Mouse (Mus musculus) intestine, postnatal 0 days (tissue): Measurements from ENCODE around the gene Sept1. TPM values are rescaled to one million over a fixed set of nuclear protein-coding genes. Genes with fewer than 3 reads are reported as not detected.
"Not testable (repeated sequence)": the region's sequence is repeated elsewhere in the genome, so short reads cannot be mapped to it uniquely, and the experiment has no call there.

Source experiments
- ATAC-seq: fragments of 200-750 bp; cut with Nextera tagmentation; 2 replicates; pipeline ENCODE4 v1.8.0; 2017; ENCODE audit warnings: mild to moderate bottlenecking, moderate TSS enrichment, moderate library complexity
- H3K27ac ChIP-seq: fragments of 300-500 bp; sonication (generic); 2 replicates; pipeline ENCODE4 v1.5.1; 2014; ENCODE audit warnings: mild to moderate bottlenecking, low read depth, low read length, moderate library complexity
- H3K27me3 ChIP-seq: fragments of 300-500 bp; sonication (generic); replicated peaks from 2 replicates; pipeline ENCODE4 v1.6.1; 2014; ENCODE audit warnings: low read length, mixed read lengths; ENCODE audit not compliant: control insufficient read depth, insufficient read depth
- H3K36me3 ChIP-seq: fragments of 300-500 bp; sonication (generic); 2 replicates; pipeline ENCODE4 v1.6.1; 2014; ENCODE audit warnings: mild to moderate bottlenecking, moderate library complexity; ENCODE audit not compliant: control insufficient read depth, insufficient read depth
- H3K4me1 ChIP-seq: fragments of 300-500 bp; sonication (generic); replicated peaks from 2 replicates; pipeline ENCODE4 v1.6.1; 2014; ENCODE audit warnings: antibody characterized with exemption, low read length, mixed read lengths; ENCODE audit not compliant: control insufficient read depth, insufficient read depth
- H3K4me2 ChIP-seq: fragments of 300-500 bp; sonication (generic); replicated peaks from 2 replicates; pipeline ENCODE4 v1.6.1; 2014; ENCODE audit warnings: low read depth, mild to moderate bottlenecking, moderate library complexity
- H3K4me3 ChIP-seq: fragments of 300-500 bp; sonication (generic); 2 replicates; pipeline ENCODE4 v1.5.1; 2014; ENCODE audit warnings: low read depth, low read length
- H3K9ac ChIP-seq: fragments of 300-500 bp; sonication (generic); 2 replicates; pipeline ENCODE4 v1.6.1; 2014; ENCODE audit warnings: mild to moderate bottlenecking, low read depth, low read length
- H3K9me3 ChIP-seq: fragments of 300-500 bp; sonication (generic); 2 replicates; pipeline ENCODE4 v1.6.1; 2016; ENCODE audit warnings: mixed run types; ENCODE audit not compliant: control insufficient read depth
- CTCF ChIP-seq: sonication (generic); IDR thresholded peaks from 2 replicates; pipeline ENCODE4 v1.5.1; 2016; ENCODE audit warnings: low read depth, mild to moderate bottlenecking, control low read depth, antibody characterized with exemption, moderate library complexity
- WGBS: fragments of 180-500 bp; shearing (Covaris S2); extraction: QIAGEN DNeasy Blood & Tissue Kit; methylation state at CpG from one replicate; pipeline ENCODE4 v1.1.7; 2014; 5-methylcytosine and 5-hydroxymethylcytosine counted together
- polyA plus RNA-seq: library from polyadenylated mRNA; unstranded; fragments of >200 nt; fragmentation: Nextera tagmentation; extraction: Ambion mirVana; gene quantifications from 2 replicates; pipeline ENCODE4 v1.2.1, GENCODE M21; 2015

Gene Sept1
- polyA plus RNA-seq, 1 experiment from 2014 or later, result 6.6 TPM

DNA sequence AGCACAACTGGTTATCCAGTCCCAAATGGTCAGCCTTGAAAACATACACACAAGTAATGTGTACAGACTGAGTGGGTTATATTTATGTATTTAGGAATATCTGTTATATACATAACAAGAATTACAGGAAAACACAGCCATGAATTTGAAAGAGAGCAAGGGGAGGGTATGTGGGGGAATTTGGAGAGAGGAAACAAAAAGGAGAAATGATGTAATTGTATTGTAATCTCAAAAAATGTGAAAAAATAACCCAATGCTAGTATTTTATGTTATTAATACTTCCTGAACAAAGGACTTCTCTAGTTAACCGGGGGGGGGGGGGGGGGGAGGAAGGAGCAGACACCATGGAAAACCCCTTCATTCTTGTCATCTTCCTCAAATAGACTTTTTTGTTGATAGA, 48.2 kb downstream of the Sept1 start:
- Histone ChIP-seq H3K9ac (no peak overlapping the region), H3K9me3 (no peaks in the 10 kb centered on the region), H3K4me1 (no peaks in the 10 kb centered on the region), H3K36me3 (no peaks in the 10 kb centered on the region), H3K27me3 (no peaks in the 10 kb centered on the region), H3K4me2 (no peak overlapping the region), H3K4me3 (no peak overlapping the region), H3K27ac (no peak overlapping the region)
- TF ChIP-seq CTCF, result no peak
- WGBS, result no CpG with 5 or more reads among the region's 1 CpGs
- ATAC-seq, result no peak

- no peaks in the 10 kb centered on the region for H3K4me1 ChIP-seq
- ATAC-seq, result peak; percentile 88
- no peaks in the 10 kb centered on the region for H3K36me3 ChIP-seq
- TF ChIP-seq CTCF, result peak; percentile 74
- WGBS, result 55% methylated on average over 6 of the region's 6 CpGs
- H3K9me3 ChIP-seq, result no peaks in the 10 kb centered on the region
- H3K27ac ChIP-seq, result no peak overlapping the region
- H3K4me3 ChIP-seq, result no peak overlapping the region
- no peaks in the 10 kb centered on the region for H3K27me3 ChIP-seq
- H3K4me2 ChIP-seq, result no peak overlapping the region
- H3K9ac ChIP-seq, result no peak overlapping the region
Observed at GRCm38 (mm10) chr7:127183828-127184227, 49.1 kb downstream of the Sept1 start.

DNA sequence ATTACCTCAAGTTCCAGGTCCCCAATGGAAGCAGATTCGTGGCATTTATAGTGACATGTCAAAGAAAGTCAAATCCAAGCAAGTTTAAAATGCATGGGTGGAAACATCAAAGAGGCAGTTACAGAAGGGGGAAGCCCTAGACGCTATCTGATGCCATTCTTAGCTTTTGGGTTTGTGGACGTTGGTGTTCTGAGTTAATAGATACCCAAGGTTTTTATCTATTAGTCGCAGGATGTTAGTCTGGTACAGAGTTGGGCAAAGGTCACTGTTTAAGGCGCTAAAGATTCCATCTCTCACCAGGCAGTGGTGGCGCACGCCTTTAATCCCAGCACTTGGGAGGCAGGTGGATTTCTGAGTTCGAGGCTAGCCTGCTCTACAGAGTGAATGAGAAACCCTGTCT, 49.6 kb downstream of the Sept1 start:
- Histone ChIP-seq H3K27ac (no peak overlapping the region), H3K27me3 (no peaks in the 10 kb centered on the region), H3K9ac (no peak overlapping the region), H3K36me3 (no peaks in the 10 kb centered on the region), H3K4me1 (no peaks in the 10 kb centered on the region), H3K4me3 (no peak overlapping the region), H3K4me2 (no peak overlapping the region), H3K9me3 (no peaks in the 10 kb centered on the region)
- 42% methylated on average over 8 of the region's 8 CpGs for WGBS
- no peak for TF ChIP-seq CTCF
- ATAC-seq, result peak; percentile 58; the same call in 1 of the 2 replicates

GRCm38 (mm10) chr7:127181724-127182123, 51.2 kb downstream of the Sept1 start:
- not testable (repeated sequence) for H3K27me3 ChIP-seq, H3K36me3 ChIP-seq, ATAC-seq, H3K27ac ChIP-seq, H3K9me3 ChIP-seq, H3K4me1 ChIP-seq, H3K9ac ChIP-seq, H3K4me3 ChIP-seq, H3K4me2 ChIP-seq
- WGBS, result 43% methylated on average over 3 of the region's 3 CpGs
- TF ChIP-seq CTCF, result 0 out of 2 replicates have a peak, but pooled peaks have one; percentile 23

DNA sequence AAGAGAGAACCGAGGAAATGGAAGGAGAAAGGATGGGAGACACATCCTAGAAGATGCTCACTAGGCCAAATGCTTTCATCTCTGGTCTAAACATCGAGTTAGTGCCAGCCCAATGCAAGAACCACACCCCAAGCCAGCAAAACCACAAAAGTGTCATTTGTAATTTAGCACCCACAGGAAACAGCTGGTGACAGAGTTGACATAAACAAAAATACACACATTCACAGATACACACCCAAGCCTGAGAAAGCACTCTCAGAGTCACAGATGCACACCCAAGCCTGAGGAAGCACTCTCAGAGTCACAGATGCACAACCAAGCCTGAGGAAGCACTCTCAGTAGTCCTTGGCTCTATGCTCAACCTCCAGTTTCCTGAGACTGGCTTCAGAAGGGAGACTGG, 52.1 kb downstream of the Sept1 start:
- H3K4me3 ChIP-seq, result no peak overlapping the region
- H3K36me3 ChIP-seq, result no peaks in the 10 kb centered on the region
- no peak overlapping the region for H3K9ac ChIP-seq
- 62% methylated on average over 2 of the region's 2 CpGs for WGBS
- no peaks in the 10 kb centered on the region for H3K4me1 ChIP-seq
- H3K4me2 ChIP-seq, result no peak overlapping the region
- no peaks in the 10 kb centered on the region for H3K9me3 ChIP-seq
- ATAC-seq, result no peak
- H3K27ac ChIP-seq, result no peak overlapping the region
- TF ChIP-seq CTCF, result no peak
- H3K27me3 ChIP-seq, result no peaks in the 10 kb centered on the region

DNA sequence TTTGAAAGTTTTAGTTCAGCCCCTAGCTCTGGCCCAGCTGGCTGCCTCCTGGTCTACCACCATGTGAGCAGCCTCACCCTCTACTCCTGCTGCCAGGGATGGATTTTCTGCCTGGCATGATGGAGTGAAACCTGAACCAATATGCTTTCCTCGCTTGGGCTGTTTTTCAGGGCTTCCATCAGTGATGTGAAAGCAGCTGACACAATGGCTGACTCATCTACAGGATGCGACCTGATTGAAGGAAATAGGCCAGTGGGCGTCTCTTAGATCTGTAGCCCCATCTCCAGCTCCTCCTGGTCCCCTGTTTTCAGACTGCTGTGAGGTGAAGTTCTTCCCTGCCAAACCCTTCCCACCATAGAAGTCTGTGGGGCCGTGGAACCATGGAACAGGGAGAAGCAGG, 56.0 kb downstream of the Sept1 start:
- Histone ChIP-seq H3K9ac (no peak overlapping the region), H3K4me1 (no peaks in the 10 kb centered on the region), H3K4me2 (no peak overlapping the region), H3K27ac (no peak overlapping the region), H3K36me3 (no peaks in the 10 kb centered on the region), H3K4me3 (no peak overlapping the region), H3K27me3 (no peaks in the 10 kb centered on the region), H3K9me3 (no peaks in the 10 kb centered on the region)
- no peak for ATAC-seq
- TF ChIP-seq CTCF, result no peak
- 74% methylated on average over 4 of the region's 4 CpGs for WGBS

- H3K4me3 ChIP-seq, result no peak overlapping the region
- H3K27me3 ChIP-seq, result no peaks in the 10 kb centered on the region
- no peak overlapping the region for H3K27ac ChIP-seq
- H3K4me1 ChIP-seq, result no peaks in the 10 kb centered on the region
- 75% methylated on average over 5 of the region's 5 CpGs for WGBS
- TF ChIP-seq CTCF, result no peak
- no peaks in the 10 kb centered on the region for H3K36me3 ChIP-seq
- H3K4me2 ChIP-seq, result no peak overlapping the region
- no peak overlapping the region for H3K9ac ChIP-seq
- no peak for ATAC-seq
- H3K9me3 ChIP-seq, result no peaks in the 10 kb centered on the region
Observed at GRCm38 (mm10) chr7:127166501-127166900, 66.4 kb downstream of the Sept1 start.
